Mouse (Mus musculus) forebrain, embryonic 10.5 days (tissue): Measurements from ENCODE around the gene Synpo2l. TPM values are rescaled to one million over a fixed set of nuclear protein-coding genes. Genes with fewer than 3 reads are reported as not detected.

Experiments used
- microRNA-seq: library from miRNA; unstranded; fragments of <30 nt; microRNA quantifications from one replicate; pipeline ENCODE4, GENCODE M21; 2017
- polyA plus RNA-seq: library from polyadenylated mRNA; unstranded; fragments of >200 nt; fragmentation: Nextera tagmentation; extraction: Ambion mirVana; gene quantifications from 2 replicates; pipeline ENCODE4 v1.2.1, GENCODE M21; 2016

Synpo2l gene
- polyA plus RNA-seq, 1 experiment from 2014 or later = 0.25 TPM

Small RNA genes within 50 kb of the gene (microRNA-seq; reads per million reads assigned to microRNA genes)
- 2.4 reads per million for gene Mir6946

Other genes with a start within 250 kb of the Synpo2l start
- gene Cfap70, start 216.1 kb downstream of the Synpo2l start, polyA plus RNA-seq = 0.55 and 1.3 TPM in 2 replicates
- 18.7 and 18.8 TPM in 2 replicates for gene Anxa7, start 188.2 kb downstream of the Synpo2l start, polyA plus RNA-seq
- 1.3 TPM in 2 replicates for gene Mss51, start 171.5 kb downstream of the Synpo2l start, polyA plus RNA-seq
- 44.7 and 48.5 TPM in 2 replicates for gene Ppp3cb, start 121.8 kb downstream of the Synpo2l start, polyA plus RNA-seq
- 15.4 and 16.5 TPM in 2 replicates for gene Usp54, start 27.3 kb downstream of the Synpo2l start, polyA plus RNA-seq
- 0.12 and 0.15 TPM in 2 replicates for gene Myoz1, start 11.8 kb downstream of the Synpo2l start, polyA plus RNA-seq
- 101 and 105 TPM in 2 replicates for gene Sec24c, start 6.0 kb upstream of the Synpo2l start, polyA plus RNA-seq
- gene Fut11, start 26.6 kb upstream of the Synpo2l start, polyA plus RNA-seq = 15.7 and 16.0 TPM in 2 replicates
- 252 and 261 TPM in 2 replicates for gene Chchd1, start 34.7 kb upstream of the Synpo2l start, polyA plus RNA-seq
- gene Zswim8, start 39.2 kb upstream of the Synpo2l start, polyA plus RNA-seq = 28.9 and 29.0 TPM in 2 replicates
- gene Ndst2, start 66.2 kb upstream of the Synpo2l start, polyA plus RNA-seq = 23.5 and 24.3 TPM in 2 replicates
- gene Camk2g, start 125.7 kb upstream of the Synpo2l start, polyA plus RNA-seq = 33.0 and 37.8 TPM in 2 replicates
- gene Plau, start 168.3 kb upstream of the Synpo2l start, polyA plus RNA-seq = 0.40 and 0.59 TPM in 2 replicates